Mouse (Mus musculus): ENCODE data around the gene Cpsf4l. TPM values are rescaled to one million over a fixed set of nuclear protein-coding genes. Genes with fewer than 3 reads are reported as not detected.

The Cpsf4l gene
- total and polyA plus RNA-seq, 3 experiments, result 0.13 to 0.43 TPM; not detected in 1

DNA sequence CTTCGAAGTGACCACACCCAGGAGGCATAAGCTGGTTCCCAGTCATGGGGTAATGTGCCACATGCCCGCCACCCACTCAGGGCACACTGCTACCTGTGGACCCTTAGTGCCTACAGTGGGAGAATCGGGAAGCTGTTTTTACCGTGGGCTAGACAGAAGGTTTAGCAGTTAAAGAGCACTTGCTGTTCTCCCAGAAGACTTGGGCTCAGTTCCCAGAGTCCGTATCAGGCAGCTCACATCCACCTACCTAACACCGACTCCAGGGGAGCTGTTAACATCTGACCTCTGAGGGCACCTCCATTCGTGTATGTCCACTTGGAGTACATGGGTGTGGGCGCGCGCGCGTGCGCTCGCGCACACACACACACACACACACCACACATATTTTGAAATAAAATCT is 55.7 kb downstream of the Cpsf4l start:
- H3K4me2 ChIP-seq (ENCODE audit: insufficient read depth, low read depth, poor library complexity, severe bottlenecking), result no peak overlapping the region
- no peak overlapping the region for H3K4me3 ChIP-seq (replicated peaks in 1 of 3; ENCODE audit: low read depth in 2 of 3, low read length in 2 of 3, poor library complexity in 1 of 3)
- no peaks in the 10 kb centered on the region for H3K9me3 ChIP-seq (replicated peaks; ENCODE audit: low read length)
- no peaks in the 10 kb centered on the region for H3K79me2 ChIP-seq (replicated peaks; ENCODE audit: control insufficient read depth, extremely low read depth, insufficient read depth, poor library complexity, severe bottlenecking)
- H3K27me3 ChIP-seq (replicated peaks), result no peaks in the 10 kb centered on the region
- TF ChIP-seq NELFE (IDR thresholded peaks at IDR 0.05; ENCODE audit: low read depth, low read length) (no peak), MXI1 (IDR thresholded peaks at IDR 0.05; ENCODE audit: low read depth, low read length) (no peak), CTCF (conservative IDR thresholded peaks at IDR 0.05 in 1 of 2, IDR thresholded peaks at IDR 0.05 in 1 of 2; ENCODE audit: low read depth in 2 of 2, low read length in 2 of 2) (no peak), ZC3H11A (IDR thresholded peaks at IDR 0.05; ENCODE audit: low read depth, low read length) (no peak), EP300 (IDR thresholded peaks at IDR 0.05; ENCODE audit: low read length) (no peak), GABPA (IDR thresholded peaks at IDR 0.05; ENCODE audit: insufficient replicate concordance, low read depth, low read length) (no peak), KAT2A (IDR thresholded peaks at IDR 0.05; ENCODE audit: insufficient replicate concordance, low read length) (no peak), JUND (conservative IDR thresholded peaks at IDR 0.05; ENCODE audit: low read depth, low read length) (no peak), NRF1 (IDR thresholded peaks at IDR 0.05; ENCODE audit: low read depth, low read length) (no peak), MAFK (IDR thresholded peaks at IDR 0.05; ENCODE audit: insufficient replicate concordance, low read length) (no peak), RCOR1 (conservative IDR thresholded peaks at IDR 0.05; ENCODE audit: low read depth, low read length) (no peak), PAX5 (IDR thresholded peaks at IDR 0.05; ENCODE audit: low read length) (no peak), MYC (IDR thresholded peaks at IDR 0.05; ENCODE audit: low read depth, low read length) (no peak), ZMIZ1 (IDR thresholded peaks at IDR 0.05; ENCODE audit: low read depth, low read length) (no peak)
- in situ Hi-C loops (cut with MboI; ENCODE audit: low pct_ligation_motif_present, low pct_unique_long_range_greater_than_20kb, low sequenced_read_pairs) (no loop called here), dilution Hi-C loops (cut with MboI; ENCODE audit: extremely low pct_ligation_motif_present, extremely low pct_unique_long_range_greater_than_20kb, low sequenced_read_pairs) (no loop called here)
- DNase-seq (ENCODE audit: extremely low read depth), result no peak
- H3K27ac ChIP-seq (ENCODE audit: insufficient read depth, low read depth), result no peak overlapping the region
- peaks cover 6 to 23% of the 10 kb centered on the region in 2 experiments; a peak in 2 of 4 replicates for H3K4me1 ChIP-seq (ENCODE audit: control insufficient read depth in 1 of 2, insufficient read depth in 2 of 2)
- H3K36me3 ChIP-seq (replicated peaks in 1 of 2; ENCODE audit: control insufficient read depth in 1 of 2, insufficient read depth in 1 of 2, low read length in 1 of 2), result peaks cover 73 to 79% of the 10 kb centered on the region in 2 experiments
- H3K9ac ChIP-seq (ENCODE audit: insufficient read depth, low read depth), result no peak overlapping the region

DNA sequence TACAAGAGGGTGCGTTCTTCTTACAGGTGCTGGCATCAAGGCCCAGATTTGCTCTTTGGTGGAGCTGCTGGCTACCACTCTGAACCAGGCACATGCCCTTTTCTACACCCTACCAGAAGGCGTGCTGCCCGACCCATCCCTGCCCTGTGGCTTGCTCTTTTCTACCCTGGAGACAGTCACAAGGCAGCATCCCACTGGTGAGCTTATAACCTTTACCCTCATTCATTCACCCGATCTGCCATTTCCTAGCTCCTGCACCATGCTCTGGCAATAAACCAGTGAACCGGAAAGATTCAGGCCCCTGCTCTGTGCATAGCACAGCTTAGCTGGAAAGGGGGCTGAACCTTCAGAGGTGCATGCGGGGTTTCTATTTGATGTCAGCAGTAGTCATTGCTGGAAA is 57.3 kb downstream of the Cpsf4l start:
- no peak for DNase-seq (ENCODE audit: extremely low read depth)
- Histone ChIP-seq H3K9me3 (replicated peaks; ENCODE audit: low read length) (no peaks in the 10 kb centered on the region), H3K36me3 (replicated peaks in 1 of 2; ENCODE audit: control insufficient read depth in 1 of 2, insufficient read depth in 1 of 2, low read length in 1 of 2) (peaks cover 59 to 64% of the 10 kb centered on the region in 2 experiments), H3K79me2 (replicated peaks; ENCODE audit: control insufficient read depth, extremely low read depth, insufficient read depth, poor library complexity, severe bottlenecking) (no peaks in the 10 kb centered on the region), H3K27me3 (replicated peaks) (no peaks in the 10 kb centered on the region), H3K27ac (ENCODE audit: insufficient read depth, low read depth) (no peak overlapping the region), H3K9ac (ENCODE audit: insufficient read depth, low read depth) (no peak overlapping the region), H3K4me1 (ENCODE audit: control insufficient read depth in 1 of 2, insufficient read depth in 2 of 2) (peaks cover 9 to 28% of the 10 kb centered on the region in 2 experiments; a peak in 3 of 4 replicates), H3K4me2 (ENCODE audit: insufficient read depth, low read depth, poor library complexity, severe bottlenecking) (no peak overlapping the region), H3K4me3 (replicated peaks in 1 of 3; ENCODE audit: low read depth in 2 of 3, low read length in 2 of 3, poor library complexity in 1 of 3) (no peak overlapping the region)
- TF ChIP-seq UBTF (IDR thresholded peaks at IDR 0.05; ENCODE audit: low read depth, low read length) (no peak), MAZ (IDR thresholded peaks at IDR 0.05; ENCODE audit: low read depth, low read length) (no peak), TBP (conservative IDR thresholded peaks at IDR 0.05; ENCODE audit: low read depth, low read length) (no peak), PAX5 (IDR thresholded peaks at IDR 0.05; ENCODE audit: low read length) (no peak), ETS1 (conservative IDR thresholded peaks at IDR 0.05; ENCODE audit: low read depth, low read length) (no peak), TCF12 (IDR thresholded peaks at IDR 0.05; ENCODE audit: low read depth, low read length) (no peak), JUND (conservative IDR thresholded peaks at IDR 0.05; ENCODE audit: low read depth, low read length) (no peak), MEF2A (IDR thresholded peaks at IDR 0.05; ENCODE audit: borderline replicate concordance, low read depth, low read length) (no peak)
- in situ Hi-C loops (cut with MboI; ENCODE audit: low pct_ligation_motif_present, low pct_unique_long_range_greater_than_20kb, low sequenced_read_pairs), result no loop called here
- dilution Hi-C loops (cut with MboI; ENCODE audit: extremely low pct_ligation_motif_present, extremely low pct_unique_long_range_greater_than_20kb, low sequenced_read_pairs), result no loop called here

Measured in CH12.LX (cell line).